Mouse (Mus musculus) stomach, postnatal 0 days (tissue): ENCODE results near the gene Nell2.

Experiments used
- CTCF ChIP-seq: IDR thresholded peaks from 2 replicates; pipeline ENCODE4 v1.5.1; 2016; ENCODE audit warnings: antibody characterized with exemption, low read depth, mild to moderate bottlenecking, moderate library complexity
- EP300 ChIP-seq: optimal IDR thresholded peaks from 2 replicates; pipeline ENCODE3; 2016; ENCODE audit warnings: antibody characterized with exemption

DNA sequence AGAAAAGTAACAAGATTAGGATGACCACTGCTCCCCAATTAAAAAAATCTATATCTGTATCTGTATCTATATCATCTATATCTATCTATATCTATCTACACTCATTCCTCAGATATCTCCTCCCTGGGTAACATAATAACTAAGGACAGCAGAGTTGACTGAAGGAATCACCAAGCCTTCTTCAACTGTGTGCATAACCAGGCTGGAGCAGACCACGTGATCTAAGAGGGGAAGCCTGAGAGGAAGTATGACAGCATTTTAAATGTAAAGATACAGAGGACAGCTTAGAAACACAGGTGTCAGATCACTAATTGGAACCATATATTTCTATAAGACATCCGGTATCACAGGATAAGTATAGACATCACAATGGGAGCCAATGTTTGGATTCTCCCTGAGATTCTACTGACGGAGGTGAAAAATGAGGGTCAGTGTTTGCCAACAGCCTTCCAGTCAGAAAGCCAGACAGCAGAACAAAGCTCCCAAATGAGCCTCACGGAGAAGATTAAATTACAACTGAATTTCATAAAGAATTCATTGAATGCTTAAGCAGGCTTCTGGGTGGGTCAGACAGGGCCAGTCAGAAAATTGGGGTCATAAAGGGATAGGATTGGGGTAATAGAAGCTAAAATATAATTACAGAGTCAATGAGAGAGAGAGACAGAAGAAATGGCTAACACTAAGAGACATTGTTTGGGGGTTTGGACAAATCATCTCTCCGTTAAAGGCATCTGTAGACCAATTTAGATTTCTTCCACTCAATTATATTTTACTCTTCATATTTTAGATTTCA, 116.2 kb downstream of the Nell2 start:
- TF ChIP-seq CTCF (no peak), EP300 (no peak)
